Mouse (Mus musculus) heart, embryonic 13.5 days (tissue): ENCODE results near the gene Cbfb. TPM values are rescaled to one million over a fixed set of nuclear protein-coding genes. Genes with fewer than 3 reads are reported as not detected.
A peak's percentile ranks its signal among the peaks of the same experiment; 100 is the strongest.
"Not testable (repeated sequence)": the region's sequence is repeated elsewhere in the genome, so short reads cannot be mapped to it uniquely, and the experiment has no call there.

Experiments
- ATAC-seq: fragments of 200-750 bp; cut with Nextera tagmentation; 2 replicates; pipeline ENCODE4 v1.8.0; 2017; ENCODE audit warnings: moderate TSS enrichment; ENCODE audit not compliant: insufficient number of reproducible peaks, low FRiP score, low TSS enrichment; ENCODE audit errors: extremely low read depth
- H3K27ac ChIP-seq: fragments of 300-500 bp; sonication (generic); replicated peaks from 2 replicates; pipeline ENCODE4 v1.5.1; 2015; ENCODE audit warnings: moderate library complexity, mild to moderate bottlenecking, inconsistent platforms
- H3K27me3 ChIP-seq: fragments of 300-500 bp; sonication (generic); replicated peaks from 2 replicates; pipeline ENCODE4 v1.6.1; 2015; ENCODE audit warnings: mild to moderate bottlenecking, inconsistent platforms
- H3K36me3 ChIP-seq: fragments of 300-500 bp; sonication (generic); 2 replicates; pipeline ENCODE4 v1.6.1; 2015; ENCODE audit warnings: mild to moderate bottlenecking, inconsistent platforms
- H3K4me1 ChIP-seq: fragments of 300-500 bp; sonication (generic); 2 replicates; pipeline ENCODE4 v1.6.1; 2015; ENCODE audit warnings: inconsistent platforms
- H3K4me2 ChIP-seq: fragments of 300-500 bp; sonication (generic); 2 replicates; pipeline ENCODE4 v1.6.1; 2015; ENCODE audit warnings: inconsistent platforms, mild to moderate bottlenecking, moderate library complexity
- H3K4me3 ChIP-seq: fragments of 300-500 bp; sonication (generic); 2 replicates; pipeline ENCODE4 v1.5.1; 2015; ENCODE audit warnings: moderate library complexity, mild to moderate bottlenecking, inconsistent platforms
- H3K9ac ChIP-seq: fragments of 300-500 bp; sonication (generic); 2 replicates; pipeline ENCODE4 v1.6.1; 2015; ENCODE audit warnings: inconsistent platforms, mild to moderate bottlenecking, moderate library complexity
- H3K9me3 ChIP-seq: fragments of 300-500 bp; sonication (generic); 2 replicates; pipeline ENCODE4 v1.6.1; 2016; ENCODE audit warnings: inconsistent platforms
- WGBS: fragments of 180-500 bp; shearing (Covaris S2); methylation state at CpG from one replicate; pipeline ENCODE4 v1.1.7; 2015; ENCODE audit warnings: mixed read lengths; 5-methylcytosine and 5-hydroxymethylcytosine counted together
- polyA plus RNA-seq: library from polyadenylated mRNA; unstranded; fragments of >200 nt; fragmentation: Nextera tagmentation; extraction: Ambion mirVana; gene quantifications from 2 replicates; pipeline ENCODE4 v1.2.1, GENCODE M21; 2015

Cbfb gene
- polyA plus RNA-seq, 1 experiment from 2014 or later: 39.4 TPM

- Histone ChIP-seq H3K27me3 (no peaks in the 10 kb centered on the region), H3K4me3 (peak overlapping the region; percentile 70), H3K4me2 (peak overlapping the region; percentile 82), H3K9ac (peak overlapping the region; percentile 87), H3K36me3 (no peaks in the 10 kb centered on the region), H3K4me1 (peaks cover 18% of the 10 kb centered on the region), H3K27ac (peak overlapping the region; percentile 92), H3K9me3 (no peaks in the 10 kb centered on the region)
- no peak; the same call in none of the 2 replicates for ATAC-seq
- WGBS: under 1% methylated on average over 27 of the region's 27 CpGs
Measured at GRCm38 (mm10) chr8:105225272-105225593, 54.8 kb downstream of the Cbfb start.

GRCm38 (mm10) chr8:105225917-105226316, 55.4 kb downstream of the Cbfb start:
- H3K4me2 ChIP-seq: peak overlapping the region; percentile 82
- H3K9me3 ChIP-seq: no peaks in the 10 kb centered on the region
- no peaks in the 10 kb centered on the region for H3K36me3 ChIP-seq
- peak overlapping the region; percentile 87 for H3K9ac ChIP-seq
- WGBS: 25% methylated on average over 6 of the region's 6 CpGs
- peak overlapping the region; percentile 92; the same call in 1 of the 2 replicates for H3K27ac ChIP-seq
- no peak for ATAC-seq
- peak overlapping the region; percentile 70 for H3K4me3 ChIP-seq
- H3K4me1 ChIP-seq: peaks cover 21% of the 10 kb centered on the region
- H3K27me3 ChIP-seq: no peaks in the 10 kb centered on the region

- no peaks in the 10 kb centered on the region for H3K27me3 ChIP-seq
- ATAC-seq: no peak
- H3K36me3 ChIP-seq: peaks cover 19% of the 10 kb centered on the region
- no peak overlapping the region for H3K9ac ChIP-seq
- WGBS: 80% methylated on average over 12 of the region's 12 CpGs
- 0 out of 2 replicates have a peak, but pooled peaks cover 7% of the 10 kb centered on the region for H3K4me1 ChIP-seq
- no peaks in the 10 kb centered on the region for H3K9me3 ChIP-seq
- no peak overlapping the region for H3K27ac ChIP-seq
- no peak overlapping the region for H3K4me2 ChIP-seq
- H3K4me3 ChIP-seq: no peak overlapping the region
Measured at GRCm38 (mm10) chr8:105231503-105232320, 61.2 kb downstream of the Cbfb start.

- not testable (repeated sequence) for H3K9me3 ChIP-seq, H3K4me2 ChIP-seq, H3K27ac ChIP-seq, H3K27me3 ChIP-seq, H3K4me3 ChIP-seq, H3K9ac ChIP-seq, H3K4me1 ChIP-seq, ATAC-seq
- H3K36me3 ChIP-seq: peaks cover 19% of the 10 kb centered on the region
- 90% methylated on average over 4 of the region's 4 CpGs for WGBS
Measured at GRCm38 (mm10) chr8:105232321-105232693, 61.8 kb downstream of the Cbfb start.

GRCm38 (mm10) chr8:105233126-105233935, 62.9 kb downstream of the Cbfb start:
- Histone ChIP-seq H3K4me2 (no peak overlapping the region), H3K4me3 (no peak overlapping the region), H3K9ac (no peak overlapping the region), H3K27me3 (no peaks in the 10 kb centered on the region), H3K4me1 (0 out of 2 replicates have a peak, but pooled peaks cover 7% of the 10 kb centered on the region), H3K9me3 (no peaks in the 10 kb centered on the region), H3K27ac (no peak overlapping the region), H3K36me3 (peaks cover 20% of the 10 kb centered on the region)
- 79% methylated on average over 1 of the region's 1 CpGs for WGBS
- no peak for ATAC-seq

- H3K4me2 ChIP-seq: no peak overlapping the region
- WGBS: 70% methylated on average over 1 of the region's 1 CpGs
- ATAC-seq: no peak
- no peaks in the 10 kb centered on the region for H3K9me3 ChIP-seq
- H3K27me3 ChIP-seq: no peaks in the 10 kb centered on the region
- H3K27ac ChIP-seq: no peak overlapping the region
- H3K36me3 ChIP-seq: peaks cover 38% of the 10 kb centered on the region
- H3K9ac ChIP-seq: no peak overlapping the region
- H3K4me3 ChIP-seq: no peak overlapping the region
- H3K4me1 ChIP-seq: 0 out of 2 replicates have a peak, but pooled peaks cover 7% of the 10 kb centered on the region
Measured at GRCm38 (mm10) chr8:105235206-105235605, 64.7 kb downstream of the Cbfb start.

GRCm38 (mm10) chr8:105237442-105238142, 67.1 kb downstream of the Cbfb start:
- no peak overlapping the region for H3K27ac ChIP-seq
- H3K4me3 ChIP-seq: no peak overlapping the region
- H3K36me3 ChIP-seq: peaks cover 60% of the 10 kb centered on the region
- H3K27me3 ChIP-seq: no peaks in the 10 kb centered on the region
- ATAC-seq: no peak
- H3K9ac ChIP-seq: no peak overlapping the region
- no peaks in the 10 kb centered on the region for H3K9me3 ChIP-seq
- 90% methylated on average over 14 of the region's 14 CpGs for WGBS
- no peak overlapping the region for H3K4me2 ChIP-seq
- H3K4me1 ChIP-seq: no peaks in the 10 kb centered on the region

- Histone ChIP-seq H3K4me3 (no peak overlapping the region), H3K4me1 (no peaks in the 10 kb centered on the region), H3K27ac (no peak overlapping the region), H3K9me3 (no peaks in the 10 kb centered on the region), H3K27me3 (no peaks in the 10 kb centered on the region), H3K36me3 (peaks cover 62% of the 10 kb centered on the region), H3K9ac (no peak overlapping the region), H3K4me2 (no peak overlapping the region)
- 90% methylated on average over 7 of the region's 7 CpGs for WGBS
- no peak for ATAC-seq
Measured at GRCm38 (mm10) chr8:105241016-105241415, 70.5 kb downstream of the Cbfb start.

- Histone ChIP-seq H3K27me3 (peaks cover 14% of the 10 kb centered on the region), H3K27ac (no peak overlapping the region), H3K4me2 (no peak overlapping the region), H3K9ac (no peak overlapping the region), H3K36me3 (peaks cover 66% of the 10 kb centered on the region), H3K4me3 (no peak overlapping the region), H3K4me1 (peaks cover 29% of the 10 kb centered on the region), H3K9me3 (no peaks in the 10 kb centered on the region)
- no peak for ATAC-seq
- WGBS: 87% methylated on average over 6 of the region's 6 CpGs
Measured at GRCm38 (mm10) chr8:105251954-105252353, 81.5 kb downstream of the Cbfb start.

- 60% methylated on average over 10 of the region's 10 CpGs for WGBS
- no peaks in the 10 kb centered on the region for H3K9me3 ChIP-seq
- ATAC-seq: no peak
- H3K27ac ChIP-seq: no peak overlapping the region
- 0 out of 2 replicates have a peak overlapping the region, but pooled peaks have one; percentile 89 for H3K9ac ChIP-seq
- peaks cover 21% of the 10 kb centered on the region for H3K27me3 ChIP-seq
- H3K4me1 ChIP-seq: peaks cover 29% of the 10 kb centered on the region
- H3K4me3 ChIP-seq: no peak overlapping the region
- peak overlapping the region; percentile 100; the same call in 1 of the 2 replicates for H3K4me2 ChIP-seq
- H3K36me3 ChIP-seq: peaks cover 57% of the 10 kb centered on the region
Measured at GRCm38 (mm10) chr8:105252680-105253537, 82.4 kb downstream of the Cbfb start.
